Mouse (Mus musculus): ENCODE measurements around the gene Dusp11. TPM values are rescaled to one million over a fixed set of nuclear protein-coding genes. Genes with fewer than 3 reads are reported as not detected.
A peak's percentile ranks its signal among the peaks of the same experiment; 100 is the strongest.
"Not testable (repeated sequence)": the region's sequence is repeated elsewhere in the genome, so short reads cannot be mapped to it uniquely, and the experiment has no call there.

Gene Dusp11
- polyA plus RNA-seq, 1 experiment from 2014 or later, result 48.6 TPM

- ATAC-seq (ENCODE audit: insufficient number of reproducible peaks, insufficient read depth, low FRiP score, low TSS enrichment, low read depth), result no peak
- Histone ChIP-seq H3K4me2 (no peak overlapping the region), H3K9me3 (no peaks in the 10 kb centered on the region), H3K36me3 (no peaks in the 10 kb centered on the region), H3K4me3 (no peak overlapping the region), H3K27me3 (no peaks in the 10 kb centered on the region), H3K4me1 (peaks cover 6% of the 10 kb centered on the region; the same call in 1 of the 2 replicates), H3K9ac (no peak overlapping the region), H3K27ac (no peak overlapping the region)
- 79% methylated on average over 3 of the region's 3 CpGs for WGBS
Measured at GRCm38 (mm10) chr6:85973336-85973735, 11.9 kb upstream of the Dusp11 start.

- H3K4me1 ChIP-seq, result peaks cover 6% of the 10 kb centered on the region; the same call in 1 of the 2 replicates
- H3K9ac ChIP-seq, result no peak overlapping the region
- 55% methylated on average over 3 of the region's 3 CpGs for WGBS
- H3K9me3 ChIP-seq, result no peaks in the 10 kb centered on the region
- no peak overlapping the region for H3K4me3 ChIP-seq
- no peaks in the 10 kb centered on the region for H3K36me3 ChIP-seq
- H3K27me3 ChIP-seq, result no peaks in the 10 kb centered on the region
- no peak overlapping the region for H3K27ac ChIP-seq
- no peak for ATAC-seq (ENCODE audit: insufficient number of reproducible peaks, insufficient read depth, low FRiP score, low TSS enrichment, low read depth)
- no peak overlapping the region for H3K4me2 ChIP-seq
Measured at GRCm38 (mm10) chr6:85972699-85973098, 11.2 kb upstream of the Dusp11 start.

- no peak overlapping the region for H3K9ac ChIP-seq
- ATAC-seq (ENCODE audit: insufficient number of reproducible peaks, insufficient read depth, low FRiP score, low TSS enrichment, low read depth), result no peak
- no peaks in the 10 kb centered on the region for H3K36me3 ChIP-seq
- H3K27ac ChIP-seq, result no peak overlapping the region
- H3K4me2 ChIP-seq, result no peak overlapping the region
- H3K9me3 ChIP-seq, result no peaks in the 10 kb centered on the region
- H3K27me3 ChIP-seq, result no peaks in the 10 kb centered on the region
- H3K4me1 ChIP-seq, result peaks cover 6% of the 10 kb centered on the region; the same call in 1 of the 2 replicates
- WGBS, result 67% methylated on average over 2 of the region's 2 CpGs
- no peak overlapping the region for H3K4me3 ChIP-seq
Measured at GRCm38 (mm10) chr6:85969889-85970288, 8.4 kb upstream of the Dusp11 start.

- Histone ChIP-seq H3K36me3 (no peaks in the 10 kb centered on the region), H3K27ac (no peak overlapping the region), H3K4me2 (no peak overlapping the region), H3K4me3 (no peak overlapping the region), H3K27me3 (no peaks in the 10 kb centered on the region), H3K9me3 (no peaks in the 10 kb centered on the region), H3K4me1 (no peaks in the 10 kb centered on the region), H3K9ac (no peak overlapping the region)
- 87% methylated on average over 4 of the region's 4 CpGs for WGBS
- no peak for ATAC-seq (ENCODE audit: insufficient number of reproducible peaks, insufficient read depth, low FRiP score, low TSS enrichment, low read depth)
Measured at GRCm38 (mm10) chr6:85966686-85967085, 5.2 kb upstream of the Dusp11 start.

- ATAC-seq (ENCODE audit: insufficient number of reproducible peaks, insufficient read depth, low FRiP score, low TSS enrichment, low read depth); H3K4me1 ChIP-seq; H3K4me3 ChIP-seq; H3K9ac ChIP-seq; H3K36me3 ChIP-seq; H3K27ac ChIP-seq; H3K27me3 ChIP-seq; H3K4me2 ChIP-seq; H3K9me3 ChIP-seq: not testable (repeated sequence)
- WGBS, result 35% methylated on average over 6 of the region's 6 CpGs
Measured at GRCm38 (mm10) chr6:85966081-85966480, 4.6 kb upstream of the Dusp11 start.

GRCm38 (mm10) chr6:85957581-85957980, 3.9 kb downstream of the Dusp11 start:
- no peak for ATAC-seq (ENCODE audit: insufficient number of reproducible peaks, insufficient read depth, low FRiP score, low TSS enrichment, low read depth)
- Histone ChIP-seq H3K4me3 (no peak overlapping the region), H3K27me3 (no peaks in the 10 kb centered on the region), H3K4me2 (no peak overlapping the region), H3K36me3 (peaks cover 51% of the 10 kb centered on the region), H3K9ac (no peak overlapping the region), H3K4me1 (peaks cover 10% of the 10 kb centered on the region), H3K9me3 (no peaks in the 10 kb centered on the region), H3K27ac (no peak overlapping the region)
- 86% methylated on average over 3 of the region's 3 CpGs for WGBS

GRCm38 (mm10) chr6:85948549-85948948, 12.9 kb downstream of the Dusp11 start:
- no peak overlapping the region for H3K27ac ChIP-seq
- 91% methylated on average over 6 of the region's 6 CpGs for WGBS
- no peak overlapping the region for H3K4me3 ChIP-seq
- H3K4me1 ChIP-seq, result no peaks in the 10 kb centered on the region
- H3K4me2 ChIP-seq, result no peak overlapping the region
- H3K9ac ChIP-seq, result no peak overlapping the region
- ATAC-seq (ENCODE audit: insufficient number of reproducible peaks, insufficient read depth, low FRiP score, low TSS enrichment, low read depth), result no peak
- H3K36me3 ChIP-seq, result peaks cover 93% of the 10 kb centered on the region
- no peaks in the 10 kb centered on the region for H3K9me3 ChIP-seq
- no peaks in the 10 kb centered on the region for H3K27me3 ChIP-seq

GRCm38 (mm10) chr6:85942469-85942868, 19.0 kb downstream of the Dusp11 start:
- Histone ChIP-seq H3K4me3 (no peak overlapping the region), H3K27ac (no peak overlapping the region), H3K4me2 (no peak overlapping the region), H3K36me3 (peaks cover 61% of the 10 kb centered on the region), H3K4me1 (no peaks in the 10 kb centered on the region), H3K9me3 (no peaks in the 10 kb centered on the region), H3K9ac (no peak overlapping the region), H3K27me3 (no peaks in the 10 kb centered on the region)
- WGBS, result 94% methylated on average over 3 of the region's 3 CpGs
- ATAC-seq (ENCODE audit: insufficient number of reproducible peaks, insufficient read depth, low FRiP score, low TSS enrichment, low read depth), result no peak

DNA sequence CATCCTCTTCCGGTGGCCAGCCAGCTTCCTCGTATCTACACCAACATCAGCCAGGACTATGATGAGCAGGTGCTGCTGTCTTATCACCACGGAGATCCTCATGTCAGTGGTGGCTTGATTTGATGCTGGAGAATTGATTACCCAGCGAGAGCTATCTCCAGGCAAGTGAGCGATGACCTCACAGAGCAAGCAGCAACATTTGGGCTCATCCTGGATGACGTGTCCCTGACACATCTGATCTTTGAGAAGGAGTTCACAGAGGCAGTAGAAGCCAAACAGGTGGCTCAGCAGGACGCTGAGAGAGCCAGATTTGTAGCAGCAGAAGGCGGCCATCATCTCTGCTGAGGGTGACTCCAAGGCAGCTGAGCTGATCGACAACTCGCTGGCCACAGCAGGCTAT, 22.8 kb downstream of the Dusp11 start:
- no peak overlapping the region for H3K4me3 ChIP-seq
- H3K4me2 ChIP-seq, result no peak overlapping the region
- H3K4me1 ChIP-seq, result no peaks in the 10 kb centered on the region
- 80% methylated on average over 10 of the region's 10 CpGs for WGBS
- H3K36me3 ChIP-seq, result peaks cover 23% of the 10 kb centered on the region
- H3K9ac ChIP-seq, result no peak overlapping the region
- no peaks in the 10 kb centered on the region for H3K27me3 ChIP-seq
- no peaks in the 10 kb centered on the region for H3K9me3 ChIP-seq
- no peak overlapping the region for H3K27ac ChIP-seq
- ATAC-seq (ENCODE audit: insufficient number of reproducible peaks, insufficient read depth, low FRiP score, low TSS enrichment, low read depth), result no peak

DNA sequence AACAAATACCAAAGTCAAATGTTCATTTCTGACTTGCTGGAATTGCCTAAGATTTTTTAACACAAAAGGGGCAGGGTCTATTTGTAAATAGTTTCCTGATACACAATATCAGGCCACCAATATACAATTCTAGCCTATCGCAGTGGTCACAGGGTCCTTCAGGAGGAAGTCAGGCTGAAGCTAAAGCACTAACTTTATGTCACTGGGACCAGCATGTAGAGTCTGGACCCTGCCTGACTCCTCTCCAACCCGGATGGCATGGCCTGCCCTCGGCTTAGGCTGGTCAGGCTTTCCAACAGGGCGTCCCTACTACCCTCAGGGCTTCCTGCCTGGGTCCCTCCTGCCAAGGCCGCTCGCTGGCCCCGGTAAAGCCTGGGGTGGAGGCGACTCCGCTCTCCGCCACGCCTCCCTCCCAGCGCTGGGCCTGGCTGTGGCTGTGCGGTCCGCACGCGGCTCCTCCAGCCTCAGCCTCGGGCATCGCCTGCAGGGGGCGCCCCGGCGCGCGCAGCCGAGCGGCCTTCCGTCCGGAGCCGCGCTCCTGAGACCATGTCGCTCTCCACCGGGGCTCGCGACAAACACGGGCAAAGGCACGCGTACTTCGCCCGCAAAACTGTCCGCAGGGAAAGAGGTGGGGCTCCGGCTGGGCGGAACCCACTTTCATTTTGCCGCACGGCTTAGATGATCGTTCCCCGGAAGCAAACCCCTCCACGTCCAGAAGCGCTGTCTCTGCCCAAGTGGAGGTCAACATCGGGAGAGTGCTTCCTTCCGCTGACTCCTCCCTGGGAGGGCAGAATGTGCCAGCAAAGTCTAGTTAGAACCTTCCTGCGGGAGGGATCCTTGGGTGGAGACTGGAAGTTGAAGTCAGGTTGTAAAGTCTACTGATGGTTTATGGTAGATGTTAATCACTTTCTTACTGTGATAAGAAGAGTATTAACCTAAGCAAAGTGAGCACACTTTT, 24.7 kb downstream of the Dusp11 start:
- not testable (repeated sequence) for H3K27me3 ChIP-seq, H3K4me1 ChIP-seq, H3K9me3 ChIP-seq
- H3K4me3 ChIP-seq, result peak overlapping the region; percentile 47
- peaks cover 17% of the 10 kb centered on the region for H3K36me3 ChIP-seq
- ATAC-seq (ENCODE audit: insufficient number of reproducible peaks, insufficient read depth, low FRiP score, low TSS enrichment, low read depth), result peak; percentile 88
- 2% methylated on average over 50 of the region's 50 CpGs for WGBS
- peak overlapping the region; percentile 73 for H3K9ac ChIP-seq
- peak overlapping the region; percentile 68 for H3K27ac ChIP-seq
- peak overlapping the region; percentile 65 for H3K4me2 ChIP-seq

DNA sequence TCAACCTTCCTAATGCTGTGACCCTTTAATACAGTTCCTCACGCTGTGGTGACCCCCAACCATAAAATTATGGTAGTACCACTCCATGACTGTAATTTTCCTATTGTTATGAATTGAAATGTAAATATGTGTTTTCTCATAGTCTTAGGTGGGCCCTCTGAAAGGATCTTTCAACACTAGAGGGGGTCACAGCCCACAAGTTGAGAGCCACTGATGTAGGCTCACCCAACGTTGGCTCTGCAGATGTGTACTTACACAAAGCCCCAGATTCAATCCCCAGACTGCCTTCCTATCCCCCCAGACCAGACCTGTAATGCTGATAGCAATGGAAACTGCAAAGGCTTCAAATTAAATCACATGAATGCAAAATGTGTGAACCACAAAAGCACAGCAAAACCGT, 25.8 kb downstream of the Dusp11 start:
- WGBS, result 71% methylated on average over 3 of the region's 3 CpGs
- Histone ChIP-seq H3K9ac (no peak overlapping the region), H3K4me3 (no peak overlapping the region), H3K36me3 (peaks cover 12% of the 10 kb centered on the region), H3K4me2 (no peak overlapping the region), H3K4me1 (no peaks in the 10 kb centered on the region), H3K9me3 (no peaks in the 10 kb centered on the region), H3K27ac (no peak overlapping the region), H3K27me3 (no peaks in the 10 kb centered on the region)
- no peak for ATAC-seq (ENCODE audit: insufficient number of reproducible peaks, insufficient read depth, low FRiP score, low TSS enrichment, low read depth)

GRCm38 (mm10) chr6:85934047-85934446, 27.4 kb downstream of the Dusp11 start:
- H3K9me3 ChIP-seq, result no peaks in the 10 kb centered on the region
- H3K27ac ChIP-seq, result no peak overlapping the region
- H3K36me3 ChIP-seq, result peaks cover 26% of the 10 kb centered on the region
- WGBS, result 79% methylated on average over 8 of the region's 8 CpGs
- no peak overlapping the region for H3K9ac ChIP-seq
- no peaks in the 10 kb centered on the region for H3K27me3 ChIP-seq
- no peak for ATAC-seq (ENCODE audit: insufficient number of reproducible peaks, insufficient read depth, low FRiP score, low TSS enrichment, low read depth)
- no peak overlapping the region for H3K4me2 ChIP-seq
- no peak overlapping the region for H3K4me3 ChIP-seq
- no peaks in the 10 kb centered on the region for H3K4me1 ChIP-seq
